Mouse (Mus musculus): Measurements from ENCODE around the gene Eml5. TPM values are rescaled to one million over a fixed set of nuclear protein-coding genes. Genes with fewer than 3 reads are reported as not detected.

The Eml5 gene
- polyA plus RNA-seq, 1 experiment: 46.6 TPM

DNA sequence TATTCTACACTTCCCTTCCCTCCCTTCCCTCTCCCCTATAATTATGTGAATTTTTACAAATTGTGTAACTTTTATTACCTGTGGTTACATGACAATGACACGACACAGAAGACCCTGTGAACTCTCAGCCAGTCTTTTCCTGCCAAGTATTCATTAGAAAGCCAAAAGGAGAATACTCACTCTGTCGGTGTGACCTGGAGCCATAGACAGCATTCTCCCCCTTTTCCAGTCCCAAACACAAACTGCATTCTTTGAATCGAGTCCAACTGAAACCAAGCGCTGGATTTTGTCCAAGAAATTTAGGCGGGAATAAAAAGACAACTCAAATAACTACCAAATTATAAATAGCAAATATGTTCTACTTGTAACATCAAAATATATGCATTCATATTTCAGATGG, 19.5 kb downstream of the Eml5 start:
- TF ChIP-seq CTCF (IDR thresholded peaks at IDR 0.05; ENCODE audit: low read depth, low read length) (no peak), POLR2A (IDR thresholded peaks at IDR 0.05; ENCODE audit: insufficient read depth, low read length) (no peak), EP300 (IDR thresholded peaks at IDR 0.05; ENCODE audit: insufficient read depth, low read depth, low read length) (no peak)
- Histone ChIP-seq H3K36me3 (ENCODE audit: control insufficient read depth, insufficient read depth, low read length, poor library complexity, severe bottlenecking) (no peaks in the 10 kb centered on the region), H3K4me3 (ENCODE audit: low read depth, low read length) (no peak overlapping the region)

GRCm38 (mm10) chr12:98878693-98879092, 22.6 kb downstream of the Eml5 start:
- Histone ChIP-seq H3K4me1 (ENCODE audit: control insufficient read depth, insufficient read depth, low read length) (no peaks in the 10 kb centered on the region), H3K36me3 (ENCODE audit: control insufficient read depth, insufficient read depth, low read length, poor library complexity, severe bottlenecking) (no peaks in the 10 kb centered on the region), H3K9me3 (replicated peaks; ENCODE audit: control insufficient read depth, insufficient read depth, low read length, poor library complexity, severe bottlenecking) (no peaks in the 10 kb centered on the region), H3K9ac (ENCODE audit: low read depth, poor library complexity, severe bottlenecking) (no peak overlapping the region), H3K27me3 (ENCODE audit: control insufficient read depth, insufficient read depth, low read length, poor library complexity, severe bottlenecking) (no peaks in the 10 kb centered on the region), H3K27ac (ENCODE audit: insufficient read depth, low read length) (no peak overlapping the region), H3K4me3 (ENCODE audit: low read depth, low read length) (no peak overlapping the region)
- TF ChIP-seq CTCF (IDR thresholded peaks at IDR 0.05; ENCODE audit: low read depth, low read length) (no peak), POLR2A (IDR thresholded peaks at IDR 0.05; ENCODE audit: insufficient read depth, low read length) (no peak), EP300 (IDR thresholded peaks at IDR 0.05; ENCODE audit: insufficient read depth, low read depth, low read length) (no peak)

More for the DNA sequence above, 19.5 kb downstream of the Eml5 start:
- H3K27ac ChIP-seq (ENCODE audit: insufficient read depth, low read length): no peak overlapping the region
- H3K9me3 ChIP-seq (replicated peaks; ENCODE audit: control insufficient read depth, insufficient read depth, low read length, poor library complexity, severe bottlenecking): no peaks in the 10 kb centered on the region
- no peaks in the 10 kb centered on the region for H3K4me1 ChIP-seq (ENCODE audit: control insufficient read depth, insufficient read depth, low read length)
- no peak overlapping the region for H3K9ac ChIP-seq (ENCODE audit: low read depth, poor library complexity, severe bottlenecking)
- no peaks in the 10 kb centered on the region for H3K27me3 ChIP-seq (ENCODE audit: control insufficient read depth, insufficient read depth, low read length, poor library complexity, severe bottlenecking)

DNA sequence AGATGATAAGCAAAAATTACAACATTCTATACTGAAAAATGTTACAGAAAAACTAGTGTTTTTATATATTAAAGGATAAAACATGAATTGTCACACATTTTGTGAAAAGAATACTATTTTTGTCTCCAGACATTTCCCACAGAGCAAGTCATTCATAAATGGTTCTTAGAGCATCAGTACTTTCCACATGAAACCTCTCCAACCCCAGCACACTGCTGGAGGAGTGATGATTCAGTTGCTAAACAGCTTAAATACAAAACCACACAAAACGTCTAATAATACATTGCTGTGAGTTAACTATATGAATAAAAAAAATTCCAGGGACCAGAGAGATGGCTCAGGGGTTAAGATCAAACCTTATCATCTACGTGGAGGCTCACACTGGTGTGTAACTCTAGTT, 26.1 kb downstream of the Eml5 start:
- TF ChIP-seq EP300 (IDR thresholded peaks at IDR 0.05; ENCODE audit: insufficient read depth, low read depth, low read length): no peak
- no peak for TF ChIP-seq CTCF (IDR thresholded peaks at IDR 0.05; ENCODE audit: low read depth, low read length)
- TF ChIP-seq POLR2A (IDR thresholded peaks at IDR 0.05; ENCODE audit: insufficient read depth, low read length): no peak
- Histone ChIP-seq H3K9ac (ENCODE audit: low read depth, poor library complexity, severe bottlenecking) (no peak overlapping the region), H3K27ac (ENCODE audit: insufficient read depth, low read length) (no peak overlapping the region), H3K27me3 (ENCODE audit: control insufficient read depth, insufficient read depth, low read length, poor library complexity, severe bottlenecking) (no peaks in the 10 kb centered on the region), H3K9me3 (replicated peaks; ENCODE audit: control insufficient read depth, insufficient read depth, low read length, poor library complexity, severe bottlenecking) (no peaks in the 10 kb centered on the region), H3K4me1 (ENCODE audit: control insufficient read depth, insufficient read depth, low read length) (no peaks in the 10 kb centered on the region), H3K4me3 (ENCODE audit: low read depth, low read length) (no peak overlapping the region), H3K36me3 (ENCODE audit: control insufficient read depth, insufficient read depth, low read length, poor library complexity, severe bottlenecking) (no peaks in the 10 kb centered on the region)

DNA sequence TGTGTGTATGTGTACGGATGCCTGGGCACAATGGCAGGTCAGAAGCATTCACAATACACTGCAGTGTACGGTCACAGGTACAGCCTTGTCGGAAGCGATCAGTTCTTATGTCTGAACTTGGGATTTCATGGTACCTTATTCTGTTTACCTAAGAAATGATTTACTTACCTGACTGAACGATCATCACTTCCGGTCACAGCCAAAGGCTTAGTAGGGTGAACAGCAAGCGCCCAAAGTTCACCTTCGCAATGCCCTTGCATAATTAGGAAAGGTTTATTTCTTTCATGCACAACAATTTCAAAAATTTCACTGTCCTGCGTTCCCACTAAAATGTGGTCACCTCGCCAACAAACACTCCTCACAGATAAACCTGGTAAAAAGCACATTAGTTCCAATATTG, 28.4 kb downstream of the Eml5 start:
- Histone ChIP-seq H3K4me1 (ENCODE audit: control insufficient read depth, insufficient read depth, low read length) (no peaks in the 10 kb centered on the region), H3K9ac (ENCODE audit: low read depth, poor library complexity, severe bottlenecking) (no peak overlapping the region), H3K27ac (ENCODE audit: insufficient read depth, low read length) (no peak overlapping the region), H3K36me3 (ENCODE audit: control insufficient read depth, insufficient read depth, low read length, poor library complexity, severe bottlenecking) (no peaks in the 10 kb centered on the region; the same call in 1 of the 2 replicates), H3K27me3 (ENCODE audit: control insufficient read depth, insufficient read depth, low read length, poor library complexity, severe bottlenecking) (no peaks in the 10 kb centered on the region), H3K4me3 (ENCODE audit: low read depth, low read length) (no peak overlapping the region), H3K9me3 (replicated peaks; ENCODE audit: control insufficient read depth, insufficient read depth, low read length, poor library complexity, severe bottlenecking) (no peaks in the 10 kb centered on the region)
- no peak for TF ChIP-seq CTCF (IDR thresholded peaks at IDR 0.05; ENCODE audit: low read depth, low read length)
- TF ChIP-seq POLR2A (IDR thresholded peaks at IDR 0.05; ENCODE audit: insufficient read depth, low read length): no peak
- TF ChIP-seq EP300 (IDR thresholded peaks at IDR 0.05; ENCODE audit: insufficient read depth, low read depth, low read length): no peak

DNA sequence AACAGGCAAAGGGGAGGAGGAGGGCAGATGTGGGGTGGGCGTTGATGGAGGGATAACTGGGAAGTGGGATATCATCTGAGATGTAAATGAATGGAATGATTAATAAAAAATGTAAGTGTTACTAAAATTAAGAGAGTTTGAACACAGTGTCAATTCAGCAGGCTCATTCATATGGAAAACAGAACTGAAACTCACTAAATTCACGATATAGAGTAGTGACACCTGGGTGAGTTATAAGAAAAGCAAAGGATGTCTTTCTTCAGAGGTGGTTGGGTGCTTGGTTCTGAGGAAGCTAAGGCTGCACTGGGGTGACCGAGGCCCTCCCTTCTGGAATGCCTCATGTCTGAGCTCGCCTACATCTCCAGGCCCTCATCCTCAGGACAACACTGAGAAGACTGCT, 37.8 kb downstream of the Eml5 start:
- Histone ChIP-seq H3K4me1 (ENCODE audit: control insufficient read depth, insufficient read depth, low read length) (no peaks in the 10 kb centered on the region), H3K36me3 (ENCODE audit: control insufficient read depth, insufficient read depth, low read length, poor library complexity, severe bottlenecking) (no peaks in the 10 kb centered on the region; the same call in 1 of the 2 replicates), H3K27ac (ENCODE audit: insufficient read depth, low read length) (no peak overlapping the region), H3K27me3 (ENCODE audit: control insufficient read depth, insufficient read depth, low read length, poor library complexity, severe bottlenecking) (no peaks in the 10 kb centered on the region), H3K9ac (ENCODE audit: low read depth, poor library complexity, severe bottlenecking) (no peak overlapping the region), H3K4me3 (ENCODE audit: low read depth, low read length) (no peak overlapping the region), H3K9me3 (replicated peaks; ENCODE audit: control insufficient read depth, insufficient read depth, low read length, poor library complexity, severe bottlenecking) (no peaks in the 10 kb centered on the region)
- no peak for TF ChIP-seq POLR2A (IDR thresholded peaks at IDR 0.05; ENCODE audit: insufficient read depth, low read length)
- no peak for TF ChIP-seq CTCF (IDR thresholded peaks at IDR 0.05; ENCODE audit: low read depth, low read length)
- TF ChIP-seq EP300 (IDR thresholded peaks at IDR 0.05; ENCODE audit: insufficient read depth, low read depth, low read length): no peak

DNA sequence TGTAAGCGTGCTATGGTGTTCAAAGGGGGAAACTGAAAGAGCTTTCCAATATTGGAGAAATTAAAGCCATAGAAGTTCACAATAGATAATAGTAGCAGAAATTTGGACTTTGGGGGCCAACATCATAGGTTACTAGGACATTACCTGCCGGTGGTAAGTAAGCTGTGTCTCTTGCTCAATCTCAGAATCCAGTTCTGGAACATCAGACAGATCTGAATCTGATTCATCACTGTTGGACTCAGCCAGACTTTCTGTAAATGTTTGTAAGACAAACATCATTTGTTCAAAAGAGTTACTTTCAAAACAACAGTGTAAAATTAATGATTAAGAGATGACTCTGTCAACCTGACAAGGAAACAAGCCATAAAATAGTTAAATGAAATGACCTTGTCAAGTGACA, 41.0 kb downstream of the Eml5 start:
- no peak for TF ChIP-seq POLR2A (IDR thresholded peaks at IDR 0.05; ENCODE audit: insufficient read depth, low read length)
- Histone ChIP-seq H3K27ac (ENCODE audit: insufficient read depth, low read length) (no peak overlapping the region), H3K9ac (ENCODE audit: low read depth, poor library complexity, severe bottlenecking) (no peak overlapping the region)

More for the DNA sequence above, 41.0 kb downstream of the Eml5 start:
- H3K27me3 ChIP-seq (ENCODE audit: control insufficient read depth, insufficient read depth, low read length, poor library complexity, severe bottlenecking): no peaks in the 10 kb centered on the region
- no peak overlapping the region for H3K4me3 ChIP-seq (ENCODE audit: low read depth, low read length)
- no peaks in the 10 kb centered on the region for H3K9me3 ChIP-seq (replicated peaks; ENCODE audit: control insufficient read depth, insufficient read depth, low read length, poor library complexity, severe bottlenecking)
- H3K36me3 ChIP-seq (ENCODE audit: control insufficient read depth, insufficient read depth, low read length, poor library complexity, severe bottlenecking): no peaks in the 10 kb centered on the region; the same call in 1 of the 2 replicates
- no peaks in the 10 kb centered on the region for H3K4me1 ChIP-seq (ENCODE audit: control insufficient read depth, insufficient read depth, low read length)

All from ES-Bruce4 (cell line).